Mouse (Mus musculus) inflammation-experienced regulatory T-cells, adult 6 months (primary cell): ENCODE data around the gene Lpp. TPM values are rescaled to one million over a fixed set of nuclear protein-coding genes. Genes with fewer than 3 reads are reported as not detected.
A peak's percentile ranks its signal among the peaks of the same experiment; 100 is the strongest.

ENCODE experiments used
- ATAC-seq: one replicate; pipeline ENCODE4 v1.8.0; 2017
- polyA plus RNA-seq, 3 experiments: library from polyadenylated mRNA; unstranded; fragments of 100-300 nt; shearing (Covaris generic); gene quantifications; one replicate each; pipeline ENCODE4 v1.2.1; 2017

The Lpp gene
- polyA plus RNA-seq, 3 experiments from 2014 or later: 13.0 to 22.8 (median 20.9) TPM

DNA sequence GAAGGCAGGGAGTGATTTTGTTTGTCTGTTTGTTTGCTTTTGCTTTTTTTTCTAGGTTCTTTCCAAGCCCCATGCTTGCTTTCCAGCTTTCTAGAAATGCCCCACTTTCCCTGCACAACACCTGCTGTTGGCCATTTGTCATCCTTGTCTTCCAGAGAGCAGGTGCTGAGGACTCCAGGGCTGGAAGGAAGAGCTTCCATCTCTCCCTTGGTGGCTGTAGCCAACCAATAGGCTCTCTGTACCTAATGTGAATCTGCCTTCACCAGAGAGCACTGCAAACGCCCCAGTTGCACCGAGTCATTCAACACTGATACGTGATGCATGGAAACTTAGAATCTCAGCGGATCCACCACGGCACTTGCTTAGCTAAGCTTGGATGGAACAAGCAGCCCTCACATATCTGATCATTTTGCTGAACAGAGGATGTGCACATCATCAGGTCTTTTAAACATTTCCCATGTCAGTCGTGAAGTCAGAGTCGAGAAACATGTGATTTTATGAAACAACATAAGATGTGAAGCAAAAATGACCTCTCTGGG is 242.1 kb downstream of the Lpp start:
- peak; percentile 55 for ATAC-seq

DNA sequence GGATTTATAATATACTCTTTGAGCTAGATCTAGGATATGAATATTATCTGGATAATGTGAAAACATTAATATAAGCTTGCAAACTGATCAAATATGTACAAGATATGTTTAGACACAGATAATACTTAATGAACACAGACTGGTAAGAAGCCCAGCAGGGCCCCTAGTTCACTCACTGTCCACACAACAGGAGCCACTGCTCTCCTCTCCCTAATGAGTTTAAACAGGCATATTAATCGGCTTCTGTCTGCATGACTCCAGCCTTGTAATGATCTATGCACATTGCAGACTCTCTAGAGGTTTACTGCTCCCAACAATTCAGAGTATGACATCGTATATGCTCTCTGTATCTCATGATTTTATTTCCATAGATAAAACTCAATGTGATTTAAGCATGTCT is 243.6 kb downstream of the Lpp start:
- no peak for ATAC-seq

- ATAC-seq: peak; percentile 88
Observed at GRCm38 (mm10) chr16:24641003-24641797, 247.9 kb downstream of the Lpp start.

GRCm38 (mm10) chr16:24643024-24643635 is 249.8 kb downstream of the Lpp start:
- no peak for ATAC-seq

- no peak for ATAC-seq
Observed at GRCm38 (mm10) chr16:24644154-24644553, 250.8 kb downstream of the Lpp start.

DNA sequence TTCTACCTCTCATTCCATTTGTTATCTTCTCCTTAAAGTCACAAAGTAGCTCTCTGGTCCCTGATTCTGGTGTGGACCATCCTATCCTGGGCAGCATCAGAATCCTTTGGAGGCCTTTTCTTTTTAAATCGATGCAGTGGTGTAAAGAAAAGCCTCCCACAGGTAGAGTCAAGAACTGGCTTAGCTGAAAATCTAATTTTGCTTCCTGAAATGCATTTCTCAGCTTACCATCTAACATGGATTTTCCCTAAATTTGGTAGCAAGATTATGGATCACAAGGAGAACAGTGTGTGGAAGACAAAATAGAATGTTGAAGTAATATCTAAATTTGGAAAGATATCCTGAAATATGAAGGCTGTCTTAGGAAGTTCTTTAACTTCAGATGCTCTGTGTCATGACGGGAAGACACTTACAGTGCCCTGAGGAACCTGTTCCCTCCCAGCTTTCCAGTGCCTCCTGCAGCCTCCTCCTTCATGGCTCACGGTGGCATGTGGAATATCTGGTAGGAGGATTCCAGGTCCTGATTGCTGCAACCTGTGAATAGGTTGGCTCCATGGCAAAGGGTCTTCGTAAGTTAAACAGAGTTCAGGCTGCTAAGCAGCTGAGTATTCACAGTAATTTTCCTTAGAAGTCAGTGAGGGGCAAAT is 251.6 kb downstream of the Lpp start:
- ATAC-seq: no peak

- no peak for ATAC-seq
Observed at GRCm38 (mm10) chr16:24645906-24646603, 252.7 kb downstream of the Lpp start.

DNA sequence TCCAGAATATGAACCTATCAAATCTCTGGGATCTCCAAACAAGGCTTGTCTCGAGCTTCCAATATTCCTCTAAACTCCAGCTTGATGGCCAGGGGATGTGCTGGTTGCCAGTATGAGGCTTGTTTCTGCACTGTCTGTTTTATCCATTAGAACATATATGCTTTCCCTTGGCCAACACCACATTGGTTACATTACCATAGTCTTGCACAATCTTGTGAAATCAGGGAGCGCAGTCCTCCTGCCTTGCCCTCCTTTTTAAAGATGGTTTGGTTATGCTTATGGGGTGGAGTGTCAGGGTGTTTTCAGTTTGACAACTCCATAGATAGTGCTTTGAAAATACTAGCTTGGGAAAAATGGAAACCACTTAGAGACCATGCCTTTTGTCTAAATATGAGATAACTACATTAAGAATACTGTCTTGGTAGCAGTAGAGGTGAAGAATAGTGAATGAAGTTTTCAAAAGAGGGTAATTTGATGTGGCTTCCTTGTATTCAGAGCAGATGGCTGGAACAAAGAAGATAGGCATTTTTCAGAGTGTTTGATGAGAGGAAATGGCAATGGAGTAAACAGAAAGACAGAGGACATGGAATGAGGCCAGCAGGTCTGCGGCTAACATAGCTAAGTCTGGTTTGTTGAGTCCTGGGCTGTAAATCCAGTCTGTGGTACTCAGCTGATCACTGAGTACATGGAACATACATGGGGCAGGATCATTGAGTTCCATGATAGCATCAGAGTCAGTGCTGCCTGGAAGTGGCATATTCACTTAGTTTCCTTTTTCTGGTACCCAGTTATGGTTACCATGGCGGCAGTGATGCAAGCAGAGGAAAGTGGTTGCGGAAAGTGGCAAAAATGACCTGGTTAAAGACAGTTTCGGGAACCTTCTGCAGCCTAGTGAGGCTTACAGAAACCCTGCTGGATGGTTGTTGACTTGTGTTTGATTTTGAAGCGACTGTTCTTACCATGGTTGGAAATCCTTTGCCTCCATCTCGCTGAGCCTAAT is 258.6 kb downstream of the Lpp start:
- ATAC-seq: no peak

GRCm38 (mm10) chr16:24653041-24653440 is 259.7 kb downstream of the Lpp start:
- ATAC-seq: no peak

- ATAC-seq: no peak
Observed at GRCm38 (mm10) chr16:24655116-24655515, 261.8 kb downstream of the Lpp start.

DNA sequence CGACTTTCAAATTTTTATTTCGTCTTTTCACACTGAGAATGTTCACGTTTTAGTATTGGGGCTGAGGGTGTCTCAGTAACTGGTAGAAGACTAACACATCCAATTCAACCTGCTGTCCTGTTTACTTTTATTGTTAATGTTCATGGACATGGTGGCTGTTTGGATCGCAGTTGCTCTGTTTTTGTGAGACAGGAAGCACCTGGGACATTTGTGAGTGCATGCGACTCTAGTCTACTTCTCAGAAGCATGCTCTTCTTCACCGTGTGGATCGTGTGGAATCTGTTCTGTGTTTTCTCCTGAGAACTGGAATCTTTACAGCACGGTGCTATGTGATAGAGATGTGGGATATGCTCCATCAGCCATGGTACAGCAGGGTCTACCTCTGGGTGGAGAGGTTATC is 262.7 kb downstream of the Lpp start:
- no peak for ATAC-seq

- ATAC-seq: no peak
Observed at GRCm38 (mm10) chr16:24656752-24657151, 263.4 kb downstream of the Lpp start.

DNA sequence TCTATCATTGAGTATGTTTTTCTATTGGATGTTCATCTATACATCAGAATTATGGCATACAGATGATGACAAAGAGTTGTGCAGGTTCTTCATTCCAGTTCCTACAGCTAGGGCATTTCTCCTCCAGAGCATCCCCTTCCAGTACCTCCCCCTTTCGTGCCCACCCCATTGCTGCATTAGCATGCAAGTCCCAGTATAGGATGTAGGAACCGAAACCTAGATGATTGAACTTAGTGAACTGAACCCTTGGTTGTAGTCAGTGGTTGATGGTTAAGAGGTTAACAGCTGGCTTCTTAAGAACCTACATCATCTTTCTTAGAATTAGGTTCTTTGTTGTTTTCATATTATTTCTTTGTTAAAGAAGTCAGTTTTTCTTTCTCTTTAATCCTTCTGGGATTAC is 265.7 kb downstream of the Lpp start:
- no peak for ATAC-seq

GRCm38 (mm10) chr16:24664131-24664530 is 270.8 kb downstream of the Lpp start:
- no peak for ATAC-seq

DNA sequence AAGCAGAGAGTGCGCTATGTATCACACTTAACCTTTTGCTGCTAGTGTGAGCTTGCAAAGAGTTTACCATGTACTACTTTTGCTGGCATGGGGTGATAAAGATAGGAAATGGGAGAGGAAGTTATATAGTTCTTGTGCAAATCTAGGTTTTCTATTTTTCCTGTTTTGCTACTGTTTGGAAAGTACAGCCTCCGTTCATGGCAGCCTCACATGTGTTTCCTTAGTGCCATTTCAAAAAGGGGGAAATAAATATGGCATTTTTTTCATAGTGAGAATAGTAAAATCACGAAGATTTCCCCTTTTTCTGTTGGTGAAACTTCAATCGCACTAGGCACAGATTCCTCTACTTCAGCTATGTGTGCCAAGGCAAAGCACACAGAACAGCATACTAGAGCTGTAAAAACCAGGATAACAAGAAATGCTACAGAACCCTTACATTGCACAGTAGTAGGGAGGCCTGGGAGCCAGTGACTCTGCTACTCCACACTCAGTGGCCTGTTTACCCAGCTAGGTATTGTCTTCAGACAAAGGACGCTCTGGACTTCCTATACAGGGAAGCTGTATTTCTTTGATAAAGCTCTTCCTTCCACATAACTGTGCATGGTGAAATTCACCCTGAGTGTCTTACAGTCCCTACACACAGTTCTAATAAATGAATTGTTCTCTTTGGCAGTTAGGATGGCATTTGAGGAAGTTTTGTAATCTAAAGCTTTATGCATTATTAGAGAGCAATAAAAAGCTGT is 276.6 kb downstream of the Lpp start:
- no peak for ATAC-seq

DNA sequence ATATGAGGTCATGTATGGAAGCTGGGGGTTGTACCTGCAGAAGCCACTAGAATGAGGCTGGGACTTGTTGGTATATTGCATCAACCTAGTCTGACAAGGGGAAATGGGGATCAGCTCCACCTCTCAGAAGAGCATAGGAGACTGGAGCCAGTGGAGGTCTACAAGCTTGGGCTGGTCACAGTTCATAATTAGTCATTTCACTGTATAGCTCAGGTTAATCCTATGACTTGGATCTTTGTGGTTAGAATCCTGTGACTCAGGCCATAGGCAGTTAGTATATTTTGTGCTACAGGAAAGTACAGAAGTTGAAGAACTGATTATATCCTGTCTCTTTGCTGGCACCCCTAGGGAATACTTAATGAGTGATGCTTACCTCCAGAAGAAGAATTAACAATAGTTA is 285.6 kb downstream of the Lpp start:
- no peak for ATAC-seq

DNA sequence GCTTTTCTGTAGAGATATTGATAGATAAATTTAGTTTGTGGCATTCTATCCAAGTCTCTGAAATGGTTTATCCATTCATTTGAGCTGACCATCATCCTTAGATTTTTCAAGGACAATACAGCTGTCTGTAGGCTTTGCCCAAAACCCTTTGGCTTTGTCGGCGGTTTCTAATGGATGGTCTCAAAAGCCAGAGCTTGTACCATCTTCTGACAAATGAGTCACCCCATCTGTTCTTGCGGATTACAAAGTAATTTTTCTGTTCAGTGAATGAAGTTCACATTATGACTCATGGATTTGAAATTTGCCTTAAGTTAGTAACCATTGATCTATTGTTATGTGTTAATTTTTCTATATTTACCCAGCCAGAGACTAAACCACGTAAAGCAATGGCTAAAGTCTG is 301.8 kb downstream of the Lpp start:
- no peak for ATAC-seq

DNA sequence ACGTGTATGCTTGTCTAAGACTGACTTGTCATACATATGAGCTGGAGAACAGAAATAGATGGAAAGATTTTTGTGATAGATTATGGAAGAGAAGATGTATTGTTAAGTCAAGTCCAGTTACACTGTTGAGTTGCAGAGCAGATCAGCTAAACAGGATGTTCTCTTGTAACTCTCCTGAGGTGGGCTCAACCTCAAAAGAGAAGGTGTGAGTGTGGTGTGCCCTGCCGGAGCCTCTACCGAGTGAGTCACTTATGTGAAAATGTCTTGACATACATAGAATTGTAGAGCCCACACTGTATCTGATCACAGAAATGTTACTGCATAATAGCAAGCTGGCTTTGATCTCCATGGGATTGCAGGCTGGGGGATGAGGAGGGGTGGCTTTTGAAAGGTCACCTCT is 310.9 kb downstream of the Lpp start:
- ATAC-seq: peak; percentile 70

DNA sequence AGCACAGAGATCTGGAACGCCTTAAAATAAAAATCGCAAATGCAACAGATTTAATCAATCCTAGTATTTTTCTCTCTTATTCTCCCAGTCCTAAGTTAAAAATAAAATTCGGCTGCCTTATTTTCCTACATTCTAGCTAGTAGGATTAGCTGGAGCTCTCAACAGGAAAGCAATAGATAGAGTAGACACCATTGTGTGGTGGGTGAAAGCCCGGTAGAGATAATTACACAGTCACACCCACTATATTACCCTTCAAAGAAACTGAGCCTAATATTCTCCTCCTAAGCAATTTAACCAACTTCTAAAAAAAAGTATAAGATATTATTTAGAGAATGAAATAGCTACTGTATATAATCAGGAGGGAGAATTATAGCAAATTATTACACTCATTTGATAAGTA is 330.3 kb downstream of the Lpp start:
- no peak for ATAC-seq

DNA sequence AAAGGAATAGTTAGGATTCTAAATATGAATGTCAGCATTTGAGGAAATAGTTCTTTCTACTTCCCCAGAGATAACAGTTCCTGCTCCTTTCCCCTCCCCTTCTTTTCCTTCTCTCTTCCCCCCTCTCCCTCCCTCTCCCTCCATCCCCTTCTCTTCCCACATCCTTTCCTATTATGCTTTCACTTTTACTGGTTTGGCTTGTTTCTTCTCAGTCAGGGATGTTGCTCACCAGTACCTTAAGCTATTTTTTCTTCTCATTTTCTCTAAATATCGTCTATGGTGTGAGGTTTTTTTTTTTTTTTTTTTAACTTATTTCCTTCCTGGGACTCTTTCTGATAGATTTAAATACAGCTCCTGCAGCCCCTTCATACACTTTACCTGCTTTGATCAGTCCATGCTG is 339.4 kb downstream of the Lpp start:
- ATAC-seq: no peak

GRCm38 (mm10) chr16:24733321-24733720 is 340.0 kb downstream of the Lpp start:
- no peak for ATAC-seq
